Mouse (Mus musculus): ENCODE results near the gene Gm32742.
A peak's percentile ranks its signal among the peaks of the same experiment; 100 is the strongest.
"Not testable (repeated sequence)": the region's sequence is repeated elsewhere in the genome, so short reads cannot be mapped to it uniquely, and the experiment has no call there.

The Gm32742 gene

GRCm38 (mm10) chr9:51152079-51152752, 13.1 kb downstream of the Gm32742 start:
- DNase-seq (ENCODE audit: low spot score), result peak; percentile 74

GRCm38 (mm10) chr9:51147294-51147693, 18.0 kb downstream of the Gm32742 start:
- DNase-seq (ENCODE audit: low spot score), result no peak

- DNase-seq (ENCODE audit: low spot score), result no peak
Observed at GRCm38 (mm10) chr9:51146496-51146895, 18.8 kb downstream of the Gm32742 start.

GRCm38 (mm10) chr9:51144218-51144617, 21.1 kb downstream of the Gm32742 start:
- DNase-seq (ENCODE audit: low spot score), result no peak

- DNase-seq (ENCODE audit: low spot score), result no peak
Observed at GRCm38 (mm10) chr9:51143437-51143836, 21.9 kb downstream of the Gm32742 start.

GRCm38 (mm10) chr9:51140711-51141110, 24.6 kb downstream of the Gm32742 start:
- DNase-seq (ENCODE audit: low spot score), result no peak

- not testable (repeated sequence) for DNase-seq (ENCODE audit: low spot score)
Observed at GRCm38 (mm10) chr9:51139401-51139800, 25.9 kb downstream of the Gm32742 start.

- DNase-seq (ENCODE audit: low spot score), result no peak
Observed at GRCm38 (mm10) chr9:51138301-51138700, 27.0 kb downstream of the Gm32742 start.

GRCm38 (mm10) chr9:51137836-51138235, 27.5 kb downstream of the Gm32742 start:
- DNase-seq (ENCODE audit: low spot score), result no peak

GRCm38 (mm10) chr9:51137432-51137831, 27.9 kb downstream of the Gm32742 start:
- DNase-seq (ENCODE audit: low spot score), result no peak

- DNase-seq (ENCODE audit: low spot score), result peak; percentile 23
Observed at GRCm38 (mm10) chr9:51136985-51137384, 28.3 kb downstream of the Gm32742 start.

GRCm38 (mm10) chr9:51114767-51115166, 50.5 kb downstream of the Gm32742 start:
- DNase-seq (ENCODE audit: low spot score), result no peak

- no peak for DNase-seq (ENCODE audit: low spot score)
Observed at GRCm38 (mm10) chr9:51105751-51106150, 59.6 kb downstream of the Gm32742 start.

- DNase-seq (ENCODE audit: low spot score), result peak; percentile 6
Observed at GRCm38 (mm10) chr9:51103808-51104514, 61.4 kb downstream of the Gm32742 start.

- DNase-seq (ENCODE audit: low spot score), result peak; percentile 19
Observed at GRCm38 (mm10) chr9:51102963-51103807, 62.1 kb downstream of the Gm32742 start.

GRCm38 (mm10) chr9:51101756-51102425, 63.4 kb downstream of the Gm32742 start, which contains the start of gene 4833427G06Rik:
Gene 4833427G06Rik (minus strand): TSS chr9:51102078.
- DNase-seq (ENCODE audit: low spot score), result peak; percentile 19

- DNase-seq (ENCODE audit: low spot score), result no peak
Observed at GRCm38 (mm10) chr9:51096306-51096705, 69.0 kb downstream of the Gm32742 start.

GRCm38 (mm10) chr9:51093697-51094096, 71.6 kb downstream of the Gm32742 start:
- no peak for DNase-seq (ENCODE audit: low spot score)

- DNase-seq (ENCODE audit: low spot score), result no peak
Observed at GRCm38 (mm10) chr9:51081614-51082013, 83.7 kb downstream of the Gm32742 start.
